Mouse (Mus musculus) brain, embryonic 14.5 days (tissue): ENCODE measurements around the gene Cxcl17. TPM values are rescaled to one million over a fixed set of nuclear protein-coding genes. Genes with fewer than 3 reads are reported as not detected.

Experiments
- DNase-seq: peaks from one replicate; pipeline ENCODE4 v3.0.0-alpha.2; 2011; ENCODE audit warnings: low read depth
- CTCF ChIP-seq: fragments of 200-500 bp; IDR thresholded peaks from 2 replicates; pipeline ENCODE4 v1.5.1; 2012; ENCODE audit warnings: inconsistent platforms, mild to moderate bottlenecking, moderate library complexity, borderline replicate concordance; ENCODE audit not compliant: insufficient read depth, insufficient read length; ENCODE audit errors: extremely low read depth
- POLR2A ChIP-seq: fragments of 200-500 bp; IDR thresholded peaks from 2 replicates; pipeline ENCODE4 v1.6.1; 2012; ENCODE audit warnings: mild to moderate bottlenecking, inconsistent platforms, borderline replicate concordance; ENCODE audit not compliant: poor library complexity, insufficient read depth, insufficient read length, severe bottlenecking; ENCODE audit errors: extremely low read depth
- polyA plus RNA-seq: library from polyadenylated mRNA; depleted of rRNA; stranded (reverse); fragments of >200 nt; gene quantifications from 2 replicates; pipeline ENCODE4 v1.2.3, GENCODE M21; 2012; rRNA removed

The Cxcl17 gene
- polyA plus RNA-seq, 1 experiment, result not detected

DNA sequence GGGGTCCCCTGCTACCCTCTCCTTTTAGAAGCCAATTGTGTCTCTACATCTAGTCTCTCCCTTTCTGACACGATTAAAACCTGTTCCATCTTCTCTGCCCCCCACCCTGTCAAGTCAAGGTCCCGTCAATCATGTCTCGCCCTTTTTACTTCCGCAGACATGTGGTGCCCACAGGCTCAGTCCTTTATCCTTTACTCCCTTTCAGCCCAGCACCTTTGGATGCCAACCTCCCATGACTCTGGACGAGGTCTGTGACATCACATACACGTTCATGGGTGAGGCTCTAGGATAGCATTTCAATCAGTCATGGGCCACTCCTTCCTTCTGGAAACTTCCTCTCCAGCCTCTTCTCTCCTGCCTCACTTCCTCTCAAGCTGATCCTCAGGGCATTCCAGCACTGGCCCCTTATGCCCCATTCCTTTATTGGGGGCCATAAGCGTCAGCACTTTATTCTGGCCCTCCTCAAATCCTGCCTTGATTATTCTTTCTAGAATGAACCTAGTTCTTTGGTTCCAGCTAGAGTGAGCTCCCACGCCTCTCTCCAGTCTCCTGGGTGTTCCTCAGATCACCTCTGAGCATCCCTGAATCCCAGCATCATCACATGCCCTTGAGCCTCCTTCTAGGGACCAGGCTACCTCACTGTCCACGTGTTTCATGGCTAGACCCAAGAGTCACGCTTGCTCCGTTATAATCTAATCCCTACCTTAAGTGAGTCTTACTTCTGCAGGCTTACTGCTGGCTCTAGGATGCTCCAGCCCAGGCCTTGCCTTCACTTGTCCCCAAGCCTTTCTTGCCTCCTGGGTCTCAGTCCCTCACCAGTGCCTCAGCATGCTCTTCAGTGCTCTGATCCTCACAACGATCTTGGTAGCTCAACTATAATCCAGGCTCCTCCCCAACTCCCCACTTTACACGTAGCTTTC lies 34.2 kb downstream of the Cxcl17 start:
- TF ChIP-seq CTCF (no peak), POLR2A (no peak)
- DNase-seq, result no peak

DNA sequence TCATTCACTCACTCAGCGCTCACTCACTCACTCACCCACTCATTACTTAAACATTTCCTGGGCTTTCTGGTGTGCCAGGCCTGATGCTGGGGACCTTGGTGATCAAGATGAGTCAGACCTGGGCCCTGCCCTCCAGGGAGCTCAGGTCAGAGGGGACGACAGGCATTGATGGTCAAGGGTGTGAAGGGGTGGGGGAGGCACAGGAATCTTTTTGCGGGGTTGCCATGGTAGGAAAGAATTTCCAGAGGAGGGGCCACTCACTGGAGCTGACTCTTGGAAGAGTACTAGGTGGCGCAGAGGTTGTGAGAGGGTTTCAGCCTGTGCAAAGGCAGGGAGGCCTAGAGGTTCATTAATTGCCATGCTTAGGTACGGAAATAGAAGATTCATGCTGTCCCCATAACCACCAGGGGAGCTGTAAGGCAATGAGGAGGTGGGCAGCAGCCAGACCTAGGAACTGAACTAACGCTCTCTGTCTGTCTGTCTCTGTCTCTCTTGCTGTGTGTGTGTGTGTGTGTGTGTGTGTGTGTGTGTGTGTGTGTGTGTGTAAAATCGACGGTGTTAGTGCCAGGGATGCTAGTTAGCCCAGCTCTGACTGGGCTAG lies 35.5 kb downstream of the Cxcl17 start:
- TF ChIP-seq CTCF (peak; percentile 39; the same call in 1 of the 2 replicates), POLR2A (no peak)
- DNase-seq, result peak; percentile 12

DNA sequence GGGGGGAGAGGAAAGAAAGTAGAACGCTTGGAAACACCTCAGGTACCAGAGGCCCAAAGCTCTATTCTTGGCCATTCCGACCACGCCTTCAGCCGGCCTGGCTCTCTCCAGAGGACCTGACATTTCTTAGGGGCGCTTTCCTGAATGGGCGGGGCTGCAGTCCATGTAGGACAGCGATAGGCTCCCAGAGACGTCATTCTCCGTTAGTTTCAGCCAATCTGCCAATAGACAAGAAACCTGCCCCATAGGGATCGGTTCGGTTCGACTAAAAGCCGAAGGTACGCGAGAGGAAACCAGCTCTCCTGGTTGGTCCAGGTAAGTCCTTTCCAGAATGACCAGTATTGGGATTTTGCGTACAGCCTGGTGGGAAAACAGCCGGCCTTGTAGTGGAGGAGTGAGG lies 36.1 kb downstream of the Cxcl17 start:
- peak; percentile 88 for DNase-seq
- TF ChIP-seq POLR2A (no peak), CTCF (no peak)

DNA sequence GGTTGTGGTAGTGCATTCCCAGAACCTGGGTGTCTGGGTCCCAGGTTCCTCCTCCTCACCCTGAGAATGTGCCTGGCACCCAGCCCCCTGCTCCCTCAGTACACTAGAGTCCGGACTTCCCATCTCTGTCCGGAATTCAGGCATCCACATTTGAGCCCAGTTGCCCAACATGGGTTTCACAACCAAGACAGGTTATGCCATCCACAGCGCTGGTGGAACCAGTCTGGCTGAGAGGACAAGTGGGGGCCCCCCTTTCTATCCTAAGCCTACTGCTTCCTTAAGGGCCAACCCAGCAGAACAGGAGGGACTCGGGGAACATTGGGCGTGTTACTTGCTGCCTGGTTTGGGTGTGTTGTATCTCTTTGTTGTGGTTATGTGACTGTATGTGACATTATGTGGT lies 40.2 kb downstream of the Cxcl17 start:
- no peak for DNase-seq
- TF ChIP-seq POLR2A, result no peak
- no peak for TF ChIP-seq CTCF

DNA sequence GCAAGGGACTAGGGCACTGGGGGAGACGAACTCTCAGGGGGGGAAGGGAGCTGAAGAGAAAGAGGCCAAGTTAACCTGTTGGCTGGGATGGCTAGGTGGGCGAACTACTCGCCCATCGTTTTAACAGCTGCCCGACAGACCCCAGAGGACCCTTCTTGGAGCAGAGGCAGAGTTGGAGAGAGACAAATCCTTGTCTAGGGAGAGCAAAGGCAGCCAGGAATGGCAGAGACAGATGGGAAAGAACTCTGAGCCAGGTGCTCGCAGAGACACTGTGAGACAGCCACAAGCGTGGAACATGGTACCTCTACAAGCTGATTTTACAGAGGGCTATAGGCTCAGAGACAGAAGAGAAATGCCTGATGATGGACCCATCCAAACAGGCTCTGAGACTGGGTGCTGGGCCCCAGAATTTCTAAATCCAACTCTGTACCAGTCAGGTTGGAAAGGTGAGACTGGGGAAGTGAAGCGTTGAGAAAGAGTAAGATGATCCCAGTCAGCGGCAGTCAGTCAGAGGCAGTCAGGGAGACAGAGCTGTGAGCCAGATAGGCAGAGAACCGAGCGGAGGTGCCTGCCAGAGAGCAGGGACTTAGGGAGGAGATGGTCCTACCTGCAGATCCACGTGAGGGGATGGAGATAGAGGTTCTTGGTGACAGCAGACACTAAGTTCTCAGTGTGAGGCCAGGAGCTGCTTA lies 43.5 kb downstream of the Cxcl17 start, which contains the start of gene Cnfn:
Cnfn (minus strand) TSS at position 667 of the 692 bp plus-strand sequence.
- TF ChIP-seq CTCF, result no peak
- no peak for TF ChIP-seq POLR2A
- DNase-seq, result peak; percentile 18

DNA sequence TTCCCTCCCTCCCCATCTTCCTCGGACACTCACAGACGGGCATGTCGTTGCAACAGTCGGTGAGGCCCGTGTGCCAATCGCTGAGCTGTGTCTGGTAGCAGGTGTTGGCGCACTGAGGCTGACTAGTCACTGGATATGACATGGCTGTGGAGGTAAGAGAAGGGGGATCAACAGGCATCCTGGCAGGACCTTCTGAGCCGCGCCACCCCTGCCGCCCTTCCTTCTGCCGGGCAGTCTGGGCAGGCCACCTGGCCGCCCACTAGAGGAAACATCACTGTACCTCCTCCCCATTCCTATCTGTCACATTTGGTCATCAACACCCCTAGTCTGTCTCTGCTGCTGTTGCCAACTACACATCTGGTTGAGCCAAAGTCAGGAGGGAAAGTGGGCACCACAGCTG lies 44.4 kb downstream of the Cxcl17 start:
- TF ChIP-seq POLR2A (no peak), CTCF (no peak)
- no peak for DNase-seq

DNA sequence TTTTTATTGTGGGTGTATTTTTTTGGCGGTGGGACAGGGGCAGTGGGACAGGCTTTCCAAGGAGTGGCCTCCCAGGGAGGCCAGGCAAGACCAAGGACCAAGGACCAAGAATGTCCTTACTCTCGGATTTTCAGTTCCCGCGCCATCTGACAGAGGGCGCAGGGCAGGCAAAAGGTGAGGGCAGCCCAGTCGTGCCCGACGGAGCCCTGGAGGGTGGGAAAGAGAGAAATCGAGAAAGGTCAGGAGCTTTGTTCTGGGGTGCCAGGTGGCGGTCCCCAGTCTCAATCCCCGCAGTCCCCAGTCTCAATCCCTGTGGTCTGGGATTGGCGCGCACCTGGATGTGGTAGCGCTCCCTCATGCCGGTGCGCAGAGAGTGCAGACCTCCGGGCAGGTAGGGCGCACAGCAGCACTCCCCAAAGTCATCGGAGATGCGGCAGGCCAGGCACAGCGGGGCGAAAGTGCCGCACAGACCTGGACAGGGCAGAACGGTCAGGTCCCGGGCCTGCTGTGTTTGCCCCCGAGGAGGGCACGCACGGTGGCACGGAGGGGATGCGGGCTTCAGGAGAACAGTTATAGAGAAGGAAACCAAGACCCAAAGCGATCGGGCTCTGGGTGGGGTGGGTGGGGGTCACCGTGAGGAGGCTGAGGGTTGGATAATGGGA lies 44.9 kb downstream of the Cxcl17 start:
- no peak for DNase-seq
- TF ChIP-seq CTCF, result peak; percentile 48; the same call in 1 of the 2 replicates
- TF ChIP-seq POLR2A, result no peak

DNA sequence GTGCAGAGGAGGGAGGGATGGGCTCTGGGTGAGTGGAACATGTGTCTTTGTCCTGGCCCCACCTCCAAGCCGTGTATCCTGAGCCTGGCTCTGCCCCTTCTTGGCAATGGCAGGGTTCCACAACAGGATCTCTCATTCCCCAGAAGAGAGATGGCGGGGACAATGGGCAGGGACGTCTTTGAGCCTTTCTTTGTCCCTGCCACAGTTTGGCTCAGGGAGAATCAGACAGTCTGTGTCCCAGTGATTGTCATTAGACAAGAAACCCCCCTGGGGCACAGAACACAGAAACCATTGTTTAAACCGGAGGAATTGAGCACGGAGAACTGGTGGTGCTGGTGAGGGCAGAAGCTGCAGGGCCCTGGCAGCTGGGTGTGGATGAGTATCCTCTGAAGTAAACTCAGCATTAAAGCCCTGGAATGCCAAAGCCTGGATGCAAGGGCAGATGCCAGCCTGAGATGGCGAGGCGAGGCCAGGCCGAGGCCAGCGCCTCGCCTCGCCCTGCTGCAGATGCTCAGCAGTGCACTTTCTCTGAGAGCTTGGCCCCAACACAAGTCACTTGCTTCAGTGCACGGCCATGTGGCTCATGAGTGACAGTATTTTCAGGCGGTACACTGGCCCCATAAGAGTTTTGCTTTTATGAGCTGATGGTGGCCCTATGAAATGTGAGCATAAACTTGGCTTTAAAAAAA lies 46.6 kb downstream of the Cxcl17 start:
- TF ChIP-seq CTCF (no peak), POLR2A (no peak)
- peak; percentile 69 for DNase-seq

DNA sequence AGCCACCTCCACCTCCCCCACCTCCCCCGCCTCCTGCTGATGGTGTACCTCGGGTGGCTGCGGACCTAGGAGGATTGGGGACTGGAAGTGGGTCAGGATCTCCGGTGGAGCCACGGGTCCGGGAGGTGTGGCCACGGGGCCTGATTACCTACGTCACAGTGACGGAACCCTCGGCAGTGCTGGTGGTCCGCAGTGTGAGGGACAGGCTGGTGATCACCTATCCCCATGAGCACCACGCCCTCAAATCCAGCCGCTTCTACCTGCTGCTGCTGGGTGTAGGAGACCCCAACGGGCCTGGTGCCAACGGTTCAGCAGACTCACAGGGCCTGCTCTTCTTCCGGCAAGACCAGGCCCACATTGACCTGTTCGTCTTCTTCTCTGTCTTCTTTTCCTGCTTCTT lies 49.1 kb downstream of the Cxcl17 start:
- no peak for DNase-seq
- TF ChIP-seq CTCF, result no peak
- TF ChIP-seq POLR2A, result no peak

DNA sequence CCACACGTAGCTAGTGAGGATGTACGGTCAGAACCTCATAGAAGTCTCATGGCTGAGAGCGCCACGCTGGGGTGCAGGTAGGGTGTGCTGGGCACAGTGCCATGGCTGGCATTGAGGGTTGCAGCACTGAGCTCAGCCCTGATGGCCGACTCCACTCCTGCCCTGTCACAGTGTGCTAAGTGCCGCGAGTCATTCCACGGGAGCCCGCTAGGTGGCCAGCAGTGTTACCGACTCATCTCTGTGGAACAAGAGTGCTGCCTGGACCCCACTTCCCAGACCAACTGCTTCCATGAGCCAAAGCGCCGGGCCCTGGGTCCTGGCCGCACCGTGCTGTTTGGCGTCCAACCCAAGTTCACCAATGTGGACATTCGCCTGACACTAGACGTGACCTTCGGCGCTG lies 49.5 kb downstream of the Cxcl17 start:
- TF ChIP-seq CTCF, result peak; percentile 43; the same call in 1 of the 2 replicates
- no peak for TF ChIP-seq POLR2A
- DNase-seq, result no peak

DNA sequence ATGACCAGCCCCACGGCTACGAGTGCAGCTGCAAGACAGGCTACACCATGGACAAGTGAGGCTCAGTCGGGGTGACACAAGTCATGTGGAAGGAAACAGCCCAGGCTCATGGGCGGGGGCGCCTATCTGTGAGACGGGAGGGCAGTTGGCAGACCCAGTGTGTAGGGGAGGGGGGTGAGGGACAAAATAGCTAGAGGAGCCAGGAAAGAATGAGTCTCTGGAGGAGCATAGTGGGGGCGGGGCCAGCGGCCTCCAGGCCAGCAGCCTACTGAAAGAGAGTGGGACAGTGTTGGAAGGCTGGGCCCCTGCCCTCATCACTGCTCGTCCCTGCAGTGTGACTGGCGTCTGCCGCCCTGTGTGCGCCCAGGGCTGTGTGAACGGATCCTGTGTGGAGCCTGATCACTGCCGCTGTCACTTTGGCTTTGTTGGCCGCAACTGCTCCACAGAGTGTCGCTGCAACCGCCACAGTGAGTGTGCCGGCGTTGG lies 53.9 kb downstream of the Cxcl17 start:
- TF ChIP-seq POLR2A, result no peak
- no peak for TF ChIP-seq CTCF
- peak; percentile 63 for DNase-seq

Other genes starting within 250 kb of the Cxcl17 start
- gene Pou2f2, start 233.2 kb downstream of the Cxcl17 start, polyA plus RNA-seq, result 44.6 and 57.5 TPM in 2 replicates
- gene Dedd2, start 192.3 kb downstream of the Cxcl17 start, polyA plus RNA-seq, result 19.1 and 19.7 TPM in 2 replicates
- 9.0 and 10.0 TPM in 2 replicates for gene Zfp526, start 191.5 kb downstream of the Cxcl17 start, polyA plus RNA-seq
- 224 and 265 TPM in 2 replicates for gene Gsk3a, start 175.0 kb downstream of the Cxcl17 start, polyA plus RNA-seq
- 20.2 and 28.4 TPM in 2 replicates for gene Erf, start 162.1 kb downstream of the Cxcl17 start, polyA plus RNA-seq
- 107 and 149 TPM in 2 replicates for gene Cic, start 145.2 kb downstream of the Cxcl17 start, polyA plus RNA-seq
- gene Pafah1b3, start 114.9 kb downstream of the Cxcl17 start, polyA plus RNA-seq, result 640 and 871 TPM in 2 replicates
- 2.8 and 2.9 TPM in 2 replicates for gene Prr19, start 111.5 kb downstream of the Cxcl17 start, polyA plus RNA-seq
- gene Tmem145, start 106.8 kb downstream of the Cxcl17 start, polyA plus RNA-seq, result 163 and 167 TPM in 2 replicates
- 53.0 and 60.7 TPM in 2 replicates for gene Megf8, start 95.7 kb downstream of the Cxcl17 start, polyA plus RNA-seq
- gene Cnfn, start 43.2 kb downstream of the Cxcl17 start, polyA plus RNA-seq, result 1.2 TPM in 1 of 2 replicates, not detected in the other
- gene Lipe, start 14.2 kb downstream of the Cxcl17 start, polyA plus RNA-seq, result 12.0 and 13.0 TPM in 2 replicates
- 0.87 and 1.1 TPM in 2 replicates for gene Ceacam1, start 64.7 kb upstream of the Cxcl17 start, polyA plus RNA-seq
- gene Ceacam2, start 127.0 kb upstream of the Cxcl17 start, polyA plus RNA-seq, result not detected in 2 replicates
- 0.10 and 0.12 TPM in 2 replicates for gene Erich4, start 203.0 kb upstream of the Cxcl17 start, polyA plus RNA-seq
- gene Dmac2, start 206.5 kb upstream of the Cxcl17 start, polyA plus RNA-seq, result 41.9 and 46.1 TPM in 2 replicates
- 0.78 and 0.87 TPM in 2 replicates for gene B3gnt8, start 213.8 kb upstream of the Cxcl17 start, polyA plus RNA-seq
- 58.6 and 87.9 TPM in 2 replicates for gene Bckdha, start 246.1 kb upstream of the Cxcl17 start, polyA plus RNA-seq
- 35.8 and 58.1 TPM in 2 replicates for gene Exosc5, start 246.3 kb upstream of the Cxcl17 start, polyA plus RNA-seq